Comparison of ENCODE assay signal across 13 mouse cellular contexts in genomic region chr17:47551049-47551448, GRCm38 (mm10).
"Had no signal": no experiment of that assay in that cellular context is flagged by ENCODE, and none has a peak within 500 bp of the region (broad histone marks: within the 10 kb centered on the region; RNA-seq: fewer than 3 reads in every experiment).

No protein-coding gene starts in this region.

- H3K9me3 ChIP-seq: kidney, embryonic 15.5 days; liver, embryonic 13.5 days; lung, embryonic 15.5 days; midbrain, embryonic 12.5 days; neural tube, embryonic 15.5 days had no signal

- H3K4me2 ChIP-seq: kidney, embryonic 15.5 days; liver, embryonic 13.5 days; lung, embryonic 15.5 days; midbrain, embryonic 12.5 days; neural tube, embryonic 15.5 days had no signal

- H3K4me1 ChIP-seq: lung, embryonic 15.5 days; midbrain, embryonic 12.5 days; neural tube, embryonic 15.5 days had no signal

- H3K27me3 ChIP-seq: kidney, embryonic 15.5 days; liver, embryonic 13.5 days; lung, embryonic 15.5 days; midbrain, embryonic 12.5 days; neural tube, embryonic 15.5 days had no signal

- H3K36me3 ChIP-seq: kidney, embryonic 15.5 days; liver, embryonic 13.5 days; lung, embryonic 15.5 days; midbrain, embryonic 12.5 days; neural tube, embryonic 15.5 days had no signal

- H3K4me3 ChIP-seq: kidney, embryonic 15.5 days; liver, embryonic 13.5 days; lung, embryonic 15.5 days; midbrain, embryonic 12.5 days; neural tube, embryonic 15.5 days had no signal

- H3K9ac ChIP-seq: kidney, embryonic 15.5 days; liver, embryonic 13.5 days; liver, postnatal 0 days; lung, embryonic 15.5 days; midbrain, embryonic 12.5 days; neural tube, embryonic 15.5 days had no signal

- DNase-seq: kidney, adult 11 months; liver; liver, embryonic 13.5 days; liver, postnatal 0 days; lung, postnatal 14 days; right cerebral cortex, adult 18-20 months; thymus, postnatal 25 days had no signal

- H3K27ac ChIP-seq: kidney, embryonic 15.5 days; liver, embryonic 13.5 days; lung, embryonic 15.5 days; midbrain, embryonic 12.5 days; neural tube, embryonic 15.5 days; stomach, postnatal 0 days had no signal

- ATAC-seq: liver, postnatal 0 days; midbrain, embryonic 16.5 days had no signal
